Mouse (Mus musculus): ENCODE data around the gene Dda1.

Gene Dda1

GRCm38 (mm10) chr8:71469411-71469810 lies 412 bp downstream of the Dda1 start:
- peak; percentile 80 for DNase-seq (ENCODE audit: low spot score)

- DNase-seq (ENCODE audit: low spot score), result no peak
Measured at GRCm38 (mm10) chr8:71470146-71470912, 1.3 kb downstream of the Dda1 start.

DNA sequence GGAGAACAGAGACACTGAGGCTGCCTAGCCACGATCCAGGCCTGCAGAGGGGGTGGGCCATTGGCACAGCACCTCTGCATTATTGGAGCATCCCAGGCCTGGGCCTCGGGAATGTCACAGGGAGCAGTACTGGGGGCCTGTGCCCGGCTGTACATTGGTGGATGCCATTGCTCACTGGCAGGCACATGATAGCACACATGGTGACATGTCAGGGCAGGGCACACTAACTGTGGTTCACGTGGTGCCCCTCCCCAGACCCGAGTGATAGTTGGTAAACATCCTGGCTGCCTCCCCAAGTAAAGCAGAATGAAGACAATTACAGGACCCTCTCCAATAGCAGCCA lies 1.9 kb downstream of the Dda1 start:
- DNase-seq (ENCODE audit: low spot score), result no peak

GRCm38 (mm10) chr8:71471861-71472260 lies 2.9 kb downstream of the Dda1 start:
- DNase-seq (ENCODE audit: low spot score), result no peak

DNA sequence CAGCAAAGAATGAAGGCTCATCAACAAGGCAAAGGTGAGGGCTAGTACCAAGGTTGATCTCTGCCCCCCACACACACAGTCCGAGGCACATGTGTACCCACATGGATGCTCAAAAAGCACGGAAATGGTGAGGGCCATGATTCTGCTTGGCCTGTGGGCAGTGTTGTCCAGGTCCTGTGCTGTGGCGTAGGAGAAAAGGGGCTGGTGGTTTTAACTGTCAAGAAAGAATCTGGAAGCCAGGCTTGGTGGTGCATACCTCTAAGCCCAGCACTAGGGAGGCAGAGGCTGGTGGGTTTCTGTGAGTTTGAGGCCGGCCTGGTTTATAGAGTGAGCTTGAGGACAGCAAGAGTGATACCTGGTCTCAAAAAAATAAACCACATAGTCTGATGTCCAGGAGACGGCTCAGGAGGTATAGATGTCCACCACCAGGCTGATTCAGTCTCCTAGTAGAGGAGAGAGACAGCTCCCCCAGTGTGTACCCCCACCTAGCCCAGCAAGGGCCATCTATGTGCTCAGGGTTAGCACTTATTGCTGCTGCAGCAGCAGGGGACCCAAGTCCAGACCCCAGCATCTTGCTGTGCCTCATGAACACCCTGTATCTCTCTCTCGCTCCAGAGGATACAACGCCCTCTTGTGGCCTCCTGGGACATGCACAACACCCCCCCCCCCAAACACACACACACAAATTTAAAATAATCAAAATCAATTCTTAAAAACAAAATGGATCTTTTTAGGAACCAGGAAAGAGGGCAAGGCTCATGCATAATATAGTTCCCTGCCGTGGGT lies 3.8 kb downstream of the Dda1 start:
- DNase-seq (ENCODE audit: low spot score), result no peak

DNA sequence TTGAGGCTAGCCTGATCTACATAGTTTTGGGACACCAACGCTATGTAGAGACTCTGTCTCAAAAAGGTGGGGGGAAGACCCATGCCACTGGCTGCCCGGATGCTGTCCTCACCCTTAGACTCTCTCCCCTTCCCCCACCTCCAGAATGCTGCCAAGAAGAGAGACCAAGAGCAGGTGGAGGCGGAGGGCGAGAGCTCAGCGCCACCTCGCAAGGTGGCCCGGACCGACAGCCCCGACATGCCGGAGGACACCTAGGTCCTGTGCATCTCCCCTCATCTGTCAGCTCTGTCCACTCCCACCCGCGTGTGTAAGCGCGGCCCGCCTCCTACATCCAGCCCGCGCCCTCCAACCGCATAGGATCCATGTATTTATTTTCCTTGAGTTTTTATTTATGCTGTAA lies 5.3 kb downstream of the Dda1 start:
- no peak for DNase-seq (ENCODE audit: low spot score)

DNA sequence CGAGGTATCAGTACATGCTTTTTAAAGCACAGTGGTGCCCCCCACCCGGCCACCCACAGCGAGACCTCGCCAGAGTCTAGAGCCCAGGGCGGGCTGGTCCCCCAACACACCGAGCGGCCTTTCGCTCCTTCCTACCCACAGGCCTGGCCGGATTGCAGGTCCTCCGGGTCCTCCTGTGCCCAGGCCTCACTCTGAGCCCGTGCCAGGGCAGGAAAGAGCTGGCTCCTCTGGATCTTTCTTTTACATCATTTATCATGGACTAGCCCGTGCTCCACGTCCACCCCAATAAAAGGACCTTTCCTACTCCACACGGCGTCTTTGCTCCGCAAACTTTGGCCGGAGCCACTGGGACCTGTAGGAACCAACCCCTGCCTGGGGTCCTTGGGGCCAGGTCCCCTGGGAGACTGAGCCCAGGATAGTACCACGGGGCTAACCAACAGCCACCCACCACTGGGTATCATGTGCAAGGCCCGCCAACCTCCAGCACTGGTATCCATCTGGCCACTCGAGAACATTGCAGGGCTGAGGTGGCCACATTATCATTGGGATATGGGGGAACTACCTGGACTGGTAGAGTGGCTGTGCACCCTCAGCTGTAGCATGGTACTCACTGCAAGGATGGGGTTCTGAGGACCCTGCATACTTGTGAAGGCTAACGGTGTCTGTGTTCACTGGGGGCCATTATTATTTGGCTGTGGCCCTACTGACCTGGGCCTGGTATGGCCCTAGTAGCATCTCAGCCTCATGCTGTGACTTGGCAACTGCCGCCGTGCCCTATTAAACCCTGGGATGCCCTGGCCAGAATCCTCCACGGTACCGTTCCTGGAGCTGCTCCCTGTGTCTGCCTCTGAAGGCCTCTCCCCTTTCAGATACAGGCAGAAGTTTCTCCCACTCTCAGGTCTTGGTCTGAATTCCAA lies 6.0 kb downstream of the Dda1 start:
- DNase-seq (ENCODE audit: low spot score), result no peak

GRCm38 (mm10) chr8:71475702-71476075 lies 6.7 kb downstream of the Dda1 start:
- DNase-seq (ENCODE audit: low spot score), result peak; percentile 16

GRCm38 (mm10) chr8:71476099-71476940 lies 7.3 kb downstream of the Dda1 start:
- peak; percentile 84 for DNase-seq (ENCODE audit: low spot score)

- peak; percentile 65 for DNase-seq (ENCODE audit: low spot score)
Measured at GRCm38 (mm10) chr8:71477196-71477845, 8.3 kb downstream of the Dda1 start.

DNA sequence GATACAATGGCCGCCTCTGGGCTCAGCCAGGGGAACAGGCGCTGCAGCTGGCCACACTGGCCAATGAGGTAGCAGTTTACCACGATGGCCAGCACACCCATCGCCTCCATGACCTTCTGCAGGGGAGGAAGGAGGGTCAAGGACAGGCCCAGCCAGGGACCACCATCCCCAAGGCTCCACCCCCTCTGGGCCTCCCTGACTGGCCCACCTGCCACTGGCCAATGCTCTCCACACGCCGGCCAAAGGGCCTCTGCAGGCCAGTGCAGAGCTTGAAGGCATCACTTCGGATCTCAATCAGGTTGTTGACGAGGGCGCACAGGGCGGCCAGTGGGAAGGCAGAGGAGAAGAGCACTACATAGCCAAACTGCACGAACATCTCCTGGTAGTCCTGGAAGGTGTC lies 9.9 kb downstream of the Dda1 start:
- no peak for DNase-seq (ENCODE audit: low spot score)

GRCm38 (mm10) chr8:71483932-71484331 lies 14.9 kb downstream of the Dda1 start:
- peak; percentile 76 for DNase-seq (ENCODE audit: low spot score)

DNA sequence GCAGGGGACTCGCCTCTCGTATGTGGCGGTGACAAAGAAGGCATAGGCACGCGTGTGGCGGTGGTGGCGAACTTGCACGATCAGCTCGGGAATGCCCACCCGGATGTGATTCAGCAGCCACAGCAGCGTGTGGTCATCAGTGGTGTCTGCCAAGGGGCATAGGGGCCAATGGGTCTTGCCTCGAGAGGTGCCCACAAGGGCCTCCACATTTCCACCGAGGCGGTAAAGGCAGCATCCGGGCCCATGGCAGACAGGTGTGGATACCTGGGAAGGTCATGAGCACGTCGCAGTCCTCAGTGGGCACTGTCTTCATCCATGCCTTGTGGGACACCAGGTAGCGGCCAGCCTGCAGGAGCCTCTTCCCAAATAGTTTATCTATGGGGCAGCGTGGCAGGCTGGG lies 15.7 kb downstream of the Dda1 start:
- no peak for DNase-seq (ENCODE audit: low spot score)

DNA sequence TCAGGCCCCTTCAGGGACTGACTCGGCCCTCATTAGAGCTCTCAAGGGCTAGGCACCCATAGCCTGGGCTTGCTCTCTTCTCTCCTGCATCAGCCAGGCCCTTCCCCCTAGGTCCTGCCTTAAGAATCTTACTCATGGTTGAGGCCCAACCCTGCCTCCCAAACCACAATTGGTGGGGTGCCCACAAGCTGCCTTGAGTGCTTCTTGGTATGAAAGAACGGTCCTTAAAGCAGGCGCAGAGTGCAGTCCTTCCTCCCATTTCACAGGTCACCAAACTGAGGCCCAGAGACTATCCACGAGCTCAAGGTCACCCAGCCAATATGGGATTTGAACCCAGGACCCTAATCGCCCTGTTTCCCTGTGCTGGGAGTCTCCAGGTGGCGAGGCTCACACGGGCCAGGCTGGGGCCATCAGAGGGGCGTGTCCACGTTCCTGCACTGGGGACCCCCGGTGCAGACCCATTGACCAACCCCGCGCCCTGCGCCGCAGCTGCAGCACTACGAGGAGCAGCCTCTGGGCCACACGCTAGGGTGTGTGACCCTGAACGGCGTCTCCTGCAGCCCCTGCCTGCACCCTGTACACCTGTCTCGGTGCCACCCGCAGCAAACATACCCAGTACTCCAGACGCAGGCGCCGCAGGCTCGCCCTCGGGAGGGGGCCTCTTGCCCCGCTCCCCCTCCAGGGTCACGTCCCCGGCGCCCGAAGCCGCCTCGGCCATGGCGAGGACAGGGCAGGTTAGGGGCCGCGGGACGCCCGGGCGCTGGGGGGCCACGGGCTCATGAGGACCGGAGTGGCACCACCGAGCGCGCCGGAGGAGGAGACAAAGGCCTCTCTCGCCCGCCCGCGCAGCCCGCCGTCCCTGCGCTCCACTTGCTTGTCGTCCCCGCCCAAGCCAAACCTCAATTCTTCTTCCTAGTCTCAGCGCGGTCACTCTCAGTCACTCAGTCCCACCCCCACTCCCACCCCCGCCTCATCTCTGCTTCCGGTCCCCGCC lies 16.4 kb downstream of the Dda1 start, which contains the start of gene Ano8:
Gene Ano8, minus strand, starts transcription at position 822 of the 994 bp plus-strand sequence.
- peak; percentile 93 for DNase-seq (ENCODE audit: low spot score)

DNA sequence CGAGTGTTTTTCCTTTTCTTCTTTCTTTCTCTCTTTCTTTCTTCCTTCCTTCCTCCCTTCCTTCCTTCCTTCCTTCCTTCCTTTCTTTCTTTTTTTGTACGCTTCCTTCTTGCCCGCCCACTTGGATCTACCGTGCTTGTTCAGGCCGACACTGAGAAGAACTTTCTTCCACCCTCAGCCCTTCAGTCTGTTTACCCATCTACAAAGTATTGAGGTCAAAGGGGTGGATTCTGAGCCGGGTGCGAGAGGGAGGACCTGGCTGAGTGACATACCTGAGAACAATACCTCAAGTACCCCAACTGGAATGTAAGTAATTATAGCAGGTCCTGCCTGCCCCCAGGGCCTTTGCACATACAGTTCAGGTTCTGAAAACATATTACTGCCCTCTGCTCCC lies 17.1 kb downstream of the Dda1 start:
- no peak for DNase-seq (ENCODE audit: low spot score)

- DNase-seq (ENCODE audit: low spot score), result peak; percentile 89
Measured at GRCm38 (mm10) chr8:71487691-71488445, 18.9 kb downstream of the Dda1 start, which contains the start of gene Gtpbp3. TSS of gene Gtpbp3 (plus strand) at chr8:71488103.

DNA sequence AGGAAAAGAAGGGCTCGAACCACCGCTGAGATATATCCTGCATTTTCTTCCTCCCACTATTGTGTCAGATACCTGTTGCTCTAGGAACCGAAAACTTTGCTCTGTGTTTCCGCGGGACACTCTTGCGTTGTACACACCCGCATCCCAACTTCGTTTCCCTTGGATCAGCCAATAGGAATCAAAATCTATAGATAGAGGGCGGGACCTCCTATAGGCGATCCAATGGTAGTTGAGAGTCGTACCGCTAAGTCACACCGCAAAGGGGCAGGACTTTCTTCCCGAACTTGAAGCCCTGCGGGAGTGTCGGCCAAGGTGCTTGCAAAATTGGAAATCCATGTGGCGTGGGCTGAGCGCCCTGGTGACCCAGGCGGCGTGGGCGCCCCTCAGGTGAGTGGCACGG lies 19.5 kb downstream of the Dda1 start:
- peak; percentile 98 for DNase-seq (ENCODE audit: low spot score)

- DNase-seq (ENCODE audit: low spot score), result peak; percentile 91
Measured at GRCm38 (mm10) chr8:71495039-71495438, 26.0 kb downstream of the Dda1 start.

GRCm38 (mm10) chr8:71495811-71496210 lies 26.8 kb downstream of the Dda1 start:
- no peak for DNase-seq (ENCODE audit: low spot score)
